Mouse (Mus musculus): ENCODE data around the gene Tctn1. TPM values are rescaled to one million over a fixed set of nuclear protein-coding genes. Genes with fewer than 3 reads are reported as not detected.

The Tctn1 gene
- polyA plus RNA-seq, 1 experiment from 2014 or later, result 3.6 TPM

GRCm38 (mm10) chr5:122228772-122229171 is 35.5 kb downstream of the Tctn1 start:
- Histone ChIP-seq H3K9ac (ENCODE audit: low read length) (no peak overlapping the region), H3K27me3 (ENCODE audit: control insufficient read depth, insufficient read depth, low read length) (no peaks in the 10 kb centered on the region), H3K4me1 (ENCODE audit: control insufficient read depth, insufficient read depth, low read length) (no peaks in the 10 kb centered on the region; the same call in 1 of the 2 replicates), H3K4me3 (ENCODE audit: low read depth, low read length) (no peak overlapping the region), H3K4me2 (ENCODE audit: low read depth, severe bottlenecking) (no peak overlapping the region), H3K27ac (replicated peaks; ENCODE audit: low read depth, low read length) (no peak overlapping the region), H3K36me3 (ENCODE audit: control insufficient read depth, insufficient read depth, low read length) (no peaks in the 10 kb centered on the region), H3K9me3 (ENCODE audit: control insufficient read depth, low read length) (peaks cover 3% of the 10 kb centered on the region; the same call in 1 of the 2 replicates)
- no peak for ATAC-seq (ENCODE audit: insufficient number of reproducible peaks, low FRiP score, low TSS enrichment, low read depth)
- no peak for DNase-seq (ENCODE audit: low spot score)
- 74% methylated on average over 3 of the region's 4 CpGs for WGBS

DNA sequence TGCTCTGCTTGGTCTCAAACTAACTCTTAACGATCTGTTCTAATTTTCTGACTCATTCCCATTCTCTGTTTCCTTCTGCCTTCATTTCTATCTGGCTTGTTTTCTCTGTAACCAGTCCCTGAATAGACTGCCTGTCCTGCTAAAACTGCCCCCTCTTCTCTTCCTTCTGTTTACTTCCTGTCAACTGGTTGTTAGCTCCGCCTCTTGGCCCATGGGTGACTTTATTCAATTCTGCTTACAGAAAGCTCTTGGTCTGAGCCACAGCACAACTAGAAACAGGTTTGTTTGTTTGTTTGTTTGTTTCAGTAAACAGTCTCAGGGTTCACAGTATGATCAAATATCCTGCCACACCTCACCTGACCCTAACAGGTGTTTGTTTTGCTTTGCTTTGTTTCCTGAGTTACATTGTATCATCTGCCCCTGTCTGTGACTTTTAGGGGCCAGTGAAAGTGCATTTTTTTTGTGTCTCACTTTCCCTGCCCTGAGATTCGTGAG is 35.9 kb downstream of the Tctn1 start:
- Histone ChIP-seq H3K9ac (ENCODE audit: low read length) (no peak overlapping the region), H3K4me3 (ENCODE audit: low read depth, low read length) (no peak overlapping the region), H3K27ac (replicated peaks; ENCODE audit: low read depth, low read length) (no peak overlapping the region), H3K4me2 (ENCODE audit: low read depth, severe bottlenecking) (no peak overlapping the region), H3K4me1 (ENCODE audit: control insufficient read depth, insufficient read depth, low read length) (no peaks in the 10 kb centered on the region; the same call in 1 of the 2 replicates), H3K36me3 (ENCODE audit: control insufficient read depth, insufficient read depth, low read length) (no peaks in the 10 kb centered on the region), H3K27me3 (ENCODE audit: control insufficient read depth, insufficient read depth, low read length) (no peaks in the 10 kb centered on the region), H3K9me3 (ENCODE audit: control insufficient read depth, low read length) (peaks cover 3% of the 10 kb centered on the region; the same call in 1 of the 2 replicates)
- ATAC-seq (ENCODE audit: insufficient number of reproducible peaks, low FRiP score, low TSS enrichment, low read depth) (no peak), DNase-seq (ENCODE audit: low spot score) (no peak)
- 89% methylated on average over 2 of the region's 3 CpGs for WGBS

GRCm38 (mm10) chr5:122224291-122224690 is 40.0 kb downstream of the Tctn1 start:
- DNase-seq (ENCODE audit: low spot score), result no peak
- WGBS, result 92% methylated on average over 2 of the region's 2 CpGs
- H3K9ac ChIP-seq (ENCODE audit: low read length), result no peak overlapping the region

GRCm38 (mm10) chr5:122221085-122221484 is 43.2 kb downstream of the Tctn1 start:
- Histone ChIP-seq H3K27ac (replicated peaks; ENCODE audit: low read depth, low read length) (no peak overlapping the region), H3K9me3 (ENCODE audit: control insufficient read depth, low read length) (no peaks in the 10 kb centered on the region), H3K36me3 (ENCODE audit: control insufficient read depth, insufficient read depth, low read length) (no peaks in the 10 kb centered on the region), H3K27me3 (ENCODE audit: control insufficient read depth, insufficient read depth, low read length) (no peaks in the 10 kb centered on the region), H3K9ac (ENCODE audit: low read length) (no peak overlapping the region), H3K4me1 (ENCODE audit: control insufficient read depth, insufficient read depth, low read length) (peaks cover 5% of the 10 kb centered on the region; the same call in 1 of the 2 replicates), H3K4me2 (ENCODE audit: low read depth, severe bottlenecking) (no peak overlapping the region), H3K4me3 (ENCODE audit: low read depth, low read length) (no peak overlapping the region)
- ATAC-seq (ENCODE audit: insufficient number of reproducible peaks, low FRiP score, low TSS enrichment, low read depth), result no peak
- 89% methylated on average over 4 of the region's 4 CpGs for WGBS
- no peak for DNase-seq (ENCODE audit: low spot score)

More at GRCm38 (mm10) chr5:122224291-122224690, 40.0 kb downstream of the Tctn1 start:
- Histone ChIP-seq H3K36me3 (ENCODE audit: control insufficient read depth, insufficient read depth, low read length) (no peaks in the 10 kb centered on the region), H3K27me3 (ENCODE audit: control insufficient read depth, insufficient read depth, low read length) (no peaks in the 10 kb centered on the region), H3K4me3 (ENCODE audit: low read depth, low read length) (no peak overlapping the region), H3K27ac (replicated peaks; ENCODE audit: low read depth, low read length) (no peak overlapping the region), H3K4me1 (ENCODE audit: control insufficient read depth, insufficient read depth, low read length) (peaks cover 5% of the 10 kb centered on the region; the same call in 1 of the 2 replicates), H3K4me2 (ENCODE audit: low read depth, severe bottlenecking) (no peak overlapping the region), H3K9me3 (ENCODE audit: control insufficient read depth, low read length) (peaks cover 3% of the 10 kb centered on the region; the same call in 1 of the 2 replicates)
- no peak for ATAC-seq (ENCODE audit: insufficient number of reproducible peaks, low FRiP score, low TSS enrichment, low read depth)

GRCm38 (mm10) chr5:122219655-122220629 is 44.3 kb downstream of the Tctn1 start:
- H3K27ac ChIP-seq (replicated peaks; ENCODE audit: low read depth, low read length), result no peak overlapping the region
- 66% methylated on average over 18 of the region's 18 CpGs for WGBS
- ATAC-seq (ENCODE audit: insufficient number of reproducible peaks, low FRiP score, low TSS enrichment, low read depth) (no peak), DNase-seq (ENCODE audit: low spot score) (no peak)
- H3K27me3 ChIP-seq (ENCODE audit: control insufficient read depth, insufficient read depth, low read length), result no peaks in the 10 kb centered on the region
- H3K4me1 ChIP-seq (ENCODE audit: control insufficient read depth, insufficient read depth, low read length), result peaks cover 5% of the 10 kb centered on the region; the same call in 1 of the 2 replicates
- H3K4me2 ChIP-seq (ENCODE audit: low read depth, severe bottlenecking), result no peak overlapping the region
- no peak overlapping the region for H3K4me3 ChIP-seq (ENCODE audit: low read depth, low read length)
- no peaks in the 10 kb centered on the region for H3K36me3 ChIP-seq (ENCODE audit: control insufficient read depth, insufficient read depth, low read length)
- H3K9me3 ChIP-seq (ENCODE audit: control insufficient read depth, low read length), result no peaks in the 10 kb centered on the region
- H3K9ac ChIP-seq (ENCODE audit: low read length), result no peak overlapping the region

- 82% methylated on average over 7 of the region's 7 CpGs for WGBS
- H3K4me2 ChIP-seq (ENCODE audit: low read depth, severe bottlenecking), result no peak overlapping the region
- H3K9me3 ChIP-seq (ENCODE audit: control insufficient read depth, low read length), result no peaks in the 10 kb centered on the region
- no peak overlapping the region for H3K27ac ChIP-seq (replicated peaks; ENCODE audit: low read depth, low read length)
- H3K9ac ChIP-seq (ENCODE audit: low read length), result no peak overlapping the region
- ATAC-seq (ENCODE audit: insufficient number of reproducible peaks, low FRiP score, low TSS enrichment, low read depth), result no peak
- no peak for DNase-seq (ENCODE audit: low spot score)
- H3K4me3 ChIP-seq (ENCODE audit: low read depth, low read length), result no peak overlapping the region
- H3K4me1 ChIP-seq (ENCODE audit: control insufficient read depth, insufficient read depth, low read length), result peaks cover 5% of the 10 kb centered on the region; the same call in 1 of the 2 replicates
- H3K27me3 ChIP-seq (ENCODE audit: control insufficient read depth, insufficient read depth, low read length), result no peaks in the 10 kb centered on the region
- no peaks in the 10 kb centered on the region for H3K36me3 ChIP-seq (ENCODE audit: control insufficient read depth, insufficient read depth, low read length)
Observed at GRCm38 (mm10) chr5:122218928-122219327, 45.3 kb downstream of the Tctn1 start.

- no peaks in the 10 kb centered on the region for H3K9me3 ChIP-seq (ENCODE audit: control insufficient read depth, low read length)
- peaks cover 5% of the 10 kb centered on the region; the same call in 1 of the 2 replicates for H3K4me1 ChIP-seq (ENCODE audit: control insufficient read depth, insufficient read depth, low read length)
- no peak for ATAC-seq (ENCODE audit: insufficient number of reproducible peaks, low FRiP score, low TSS enrichment, low read depth)
- no peak overlapping the region for H3K9ac ChIP-seq (ENCODE audit: low read length)
- H3K4me2 ChIP-seq (ENCODE audit: low read depth, severe bottlenecking), result no peak overlapping the region
- H3K27me3 ChIP-seq (ENCODE audit: control insufficient read depth, insufficient read depth, low read length), result no peaks in the 10 kb centered on the region
- no peak overlapping the region for H3K4me3 ChIP-seq (ENCODE audit: low read depth, low read length)
- no peaks in the 10 kb centered on the region for H3K36me3 ChIP-seq (ENCODE audit: control insufficient read depth, insufficient read depth, low read length)
- no peak overlapping the region for H3K27ac ChIP-seq (replicated peaks; ENCODE audit: low read depth, low read length)
- DNase-seq (ENCODE audit: low spot score), result no peak
- 90% methylated on average over 12 of the region's 12 CpGs for WGBS
Observed at GRCm38 (mm10) chr5:122218109-122218905, 46.0 kb downstream of the Tctn1 start.

GRCm38 (mm10) chr5:122217636-122218035 is 46.6 kb downstream of the Tctn1 start:
- Histone ChIP-seq H3K27me3 (ENCODE audit: control insufficient read depth, insufficient read depth, low read length) (no peaks in the 10 kb centered on the region), H3K4me2 (ENCODE audit: low read depth, severe bottlenecking) (no peak overlapping the region), H3K4me1 (ENCODE audit: control insufficient read depth, insufficient read depth, low read length) (peaks cover 5% of the 10 kb centered on the region; the same call in 1 of the 2 replicates), H3K9me3 (ENCODE audit: control insufficient read depth, low read length) (no peaks in the 10 kb centered on the region), H3K4me3 (ENCODE audit: low read depth, low read length) (no peak overlapping the region), H3K9ac (ENCODE audit: low read length) (no peak overlapping the region), H3K36me3 (ENCODE audit: control insufficient read depth, insufficient read depth, low read length) (no peaks in the 10 kb centered on the region), H3K27ac (replicated peaks; ENCODE audit: low read depth, low read length) (no peak overlapping the region)
- ATAC-seq (ENCODE audit: insufficient number of reproducible peaks, low FRiP score, low TSS enrichment, low read depth), result no peak
- no peak for DNase-seq (ENCODE audit: low spot score)
- WGBS, result 88% methylated on average over 6 of the region's 6 CpGs
